Mouse (Mus musculus) adrenal gland, postnatal 4 days (tissue): ENCODE data around the gene Dscam. TPM values are rescaled to one million over a fixed set of nuclear protein-coding genes. Genes with fewer than 3 reads are reported as not detected.

Source experiments
- DNase-seq, 2 experiments: peaks; one replicate each; pipeline ENCODE4 v3.0.0; 2021 to 2022; ENCODE audit warnings: low spot score in 2 of 2, mixed read lengths in 2 of 2
- total RNA-seq, 2 experiments: library from RNA; stranded (reverse); gene quantifications; 2 replicates each; pipeline ENCODE4 v1.2.3; 2021

Gene Dscam
- total RNA-seq, 2 experiments from 2014 or later = 0.56 to 0.71 TPM

- no peak for DNase-seq
Observed at GRCm38 (mm10) chr16:97024406-97024805, 146.1 kb downstream of the Dscam start.

GRCm38 (mm10) chr16:97021496-97021895, 149.1 kb downstream of the Dscam start:
- DNase-seq = no peak

GRCm38 (mm10) chr16:97018304-97018703, 152.2 kb downstream of the Dscam start:
- no peak for DNase-seq

GRCm38 (mm10) chr16:97017171-97017738, 153.3 kb downstream of the Dscam start:
- DNase-seq = no peak

- no peak for DNase-seq
Observed at GRCm38 (mm10) chr16:97016244-97016850, 154.2 kb downstream of the Dscam start.

GRCm38 (mm10) chr16:97014343-97014742, 156.2 kb downstream of the Dscam start:
- DNase-seq = no peak

- no peak for DNase-seq
Observed at GRCm38 (mm10) chr16:97009116-97010055, 161.2 kb downstream of the Dscam start.

GRCm38 (mm10) chr16:97007892-97008527, 162.5 kb downstream of the Dscam start:
- DNase-seq = no peak

- DNase-seq = no peak
Observed at GRCm38 (mm10) chr16:97006854-97007182, 163.7 kb downstream of the Dscam start.

- no peak for DNase-seq
Observed at GRCm38 (mm10) chr16:97006041-97006853, 164.3 kb downstream of the Dscam start.

- no peak for DNase-seq
Observed at GRCm38 (mm10) chr16:97003965-97004364, 166.6 kb downstream of the Dscam start.

GRCm38 (mm10) chr16:97002837-97003236, 167.7 kb downstream of the Dscam start:
- no peak for DNase-seq

GRCm38 (mm10) chr16:97002189-97002588, 168.4 kb downstream of the Dscam start:
- DNase-seq = no peak

GRCm38 (mm10) chr16:96996854-96997253, 173.7 kb downstream of the Dscam start:
- DNase-seq = peak in 1 of 2 experiments; percentile 20

- DNase-seq = no peak
Observed at GRCm38 (mm10) chr16:96995858-96996257, 174.7 kb downstream of the Dscam start.

GRCm38 (mm10) chr16:96987396-96987795, 183.2 kb downstream of the Dscam start:
- no peak for DNase-seq

GRCm38 (mm10) chr16:96973300-96973699, 197.3 kb downstream of the Dscam start:
- no peak for DNase-seq

- no peak for DNase-seq
Observed at GRCm38 (mm10) chr16:96971768-96972167, 198.8 kb downstream of the Dscam start.

GRCm38 (mm10) chr16:96970412-96970811, 200.1 kb downstream of the Dscam start:
- DNase-seq = no peak

- DNase-seq = no peak
Observed at GRCm38 (mm10) chr16:96969643-96970042, 200.9 kb downstream of the Dscam start.
